Mouse (Mus musculus): ENCODE data around the gene Prx. TPM values are rescaled to one million over a fixed set of nuclear protein-coding genes. Genes with fewer than 3 reads are reported as not detected.
"Not testable (repeated sequence)": the region's sequence is repeated elsewhere in the genome, so short reads cannot be mapped to it uniquely, and the experiment has no call there.

The Prx gene
- polyA plus RNA-seq, 1 experiment: 5.6 TPM

- peak; percentile 44 for TF ChIP-seq POLR2A (IDR thresholded peaks at IDR 0.05; ENCODE audit: low read depth, low read length)
- TF ChIP-seq CTCF (IDR thresholded peaks at IDR 0.05; ENCODE audit: borderline replicate concordance, insufficient read depth, low read length): 0 out of 2 replicates have a peak, but pooled peaks have one; percentile 20
- no peak overlapping the region; the same call in 1 of the 2 replicates for H3K4me3 ChIP-seq (ENCODE audit: insufficient read depth, low read length)
- peak overlapping the region; percentile 96 for H3K27ac ChIP-seq (ENCODE audit: insufficient read depth, low read length)
- H3K4me1 ChIP-seq (ENCODE audit: control insufficient read depth, insufficient read depth, low read length): peaks cover 16% of the 10 kb centered on the region
Observed at GRCm38 (mm10) chr7:27490543-27491329, 8.4 kb upstream of the Prx start.

DNA sequence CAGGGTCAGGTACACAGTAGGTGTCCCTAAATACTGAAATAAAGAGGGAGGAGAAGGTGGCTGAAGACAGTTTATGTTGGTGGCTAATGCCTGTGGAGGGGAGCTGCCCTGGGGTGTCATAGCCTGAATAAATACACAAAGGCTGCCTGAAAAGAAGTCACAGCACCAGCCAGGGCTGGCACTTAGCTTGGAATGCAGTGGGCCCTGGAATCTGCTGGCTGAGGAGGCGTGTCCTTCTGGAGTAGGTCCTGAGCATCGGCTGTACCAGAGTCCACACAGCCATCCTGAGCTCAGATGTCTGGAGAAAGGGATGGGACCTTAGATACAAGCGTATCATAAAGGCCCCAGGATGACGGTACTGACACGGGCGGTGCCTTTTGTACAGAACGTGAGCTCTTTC is 7.3 kb upstream of the Prx start:
- no peak overlapping the region for H3K27ac ChIP-seq (ENCODE audit: insufficient read depth, low read length)
- TF ChIP-seq POLR2A (IDR thresholded peaks at IDR 0.05; ENCODE audit: low read depth, low read length) (0 out of 2 replicates have a peak, but pooled peaks have one; percentile 7), CTCF (IDR thresholded peaks at IDR 0.05; ENCODE audit: borderline replicate concordance, insufficient read depth, low read length) (no peak)
- H3K4me1 ChIP-seq (ENCODE audit: control insufficient read depth, insufficient read depth, low read length): peaks cover 16% of the 10 kb centered on the region
- H3K4me3 ChIP-seq (ENCODE audit: insufficient read depth, low read length): no peak overlapping the region

- TF ChIP-seq CTCF (IDR thresholded peaks at IDR 0.05; ENCODE audit: borderline replicate concordance, insufficient read depth, low read length) (no peak), POLR2A (IDR thresholded peaks at IDR 0.05; ENCODE audit: low read depth, low read length) (no peak)
- H3K27ac ChIP-seq (ENCODE audit: insufficient read depth, low read length): no peak overlapping the region
Observed at GRCm38 (mm10) chr7:27493022-27493421, 6.1 kb upstream of the Prx start.

GRCm38 (mm10) chr7:27493450-27493849 is 5.7 kb upstream of the Prx start:
- H3K4me3 ChIP-seq (ENCODE audit: insufficient read depth, low read length): no peak overlapping the region
- no peak overlapping the region for H3K27ac ChIP-seq (ENCODE audit: insufficient read depth, low read length)
- TF ChIP-seq POLR2A (IDR thresholded peaks at IDR 0.05; ENCODE audit: low read depth, low read length): no peak
- no peak for TF ChIP-seq CTCF (IDR thresholded peaks at IDR 0.05; ENCODE audit: borderline replicate concordance, insufficient read depth, low read length)
- H3K4me1 ChIP-seq (ENCODE audit: control insufficient read depth, insufficient read depth, low read length): peaks cover 16% of the 10 kb centered on the region

More at GRCm38 (mm10) chr7:27493022-27493421, 6.1 kb upstream of the Prx start:
- H3K4me3 ChIP-seq (ENCODE audit: insufficient read depth, low read length): no peak overlapping the region
- peaks cover 16% of the 10 kb centered on the region for H3K4me1 ChIP-seq (ENCODE audit: control insufficient read depth, insufficient read depth, low read length)

DNA sequence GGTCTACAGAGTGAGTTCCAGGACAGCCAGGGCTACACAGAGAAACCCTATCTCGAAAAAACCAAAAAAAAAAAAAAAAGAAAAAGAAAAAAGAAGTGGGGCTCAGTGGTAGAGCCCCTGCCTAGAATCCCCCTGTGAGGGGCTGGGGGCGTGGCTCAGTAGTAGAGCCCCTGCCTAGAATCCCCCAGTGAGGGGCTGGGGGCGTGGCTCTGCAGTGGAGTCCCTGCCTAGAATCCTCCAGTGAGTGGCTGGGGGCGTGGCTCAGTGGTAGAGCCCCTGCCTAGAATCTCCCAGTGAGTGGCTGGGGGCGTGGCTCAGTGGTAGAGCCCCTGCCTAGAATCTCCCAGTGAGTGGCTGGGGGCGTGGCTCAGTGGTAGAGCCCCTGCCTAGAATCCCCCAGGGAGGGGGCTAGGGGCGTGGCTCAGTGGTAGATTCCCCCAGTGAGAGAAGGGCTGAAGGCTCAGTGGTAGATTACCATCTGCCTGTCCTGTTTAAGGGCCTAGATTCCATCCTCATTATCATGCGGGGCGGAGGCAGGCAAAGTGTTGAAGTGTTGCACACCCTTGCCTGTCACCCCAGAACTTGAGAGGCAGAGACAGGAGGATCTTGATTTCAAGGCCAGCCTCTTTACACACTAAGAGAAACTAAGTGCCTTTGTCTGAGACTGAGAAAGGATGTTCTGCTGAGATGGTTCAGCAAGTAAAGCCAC is 4.3 kb upstream of the Prx start:
- H3K4me1 ChIP-seq (ENCODE audit: control insufficient read depth, insufficient read depth, low read length); H3K27ac ChIP-seq (ENCODE audit: insufficient read depth, low read length); H3K4me3 ChIP-seq (ENCODE audit: insufficient read depth, low read length): not testable (repeated sequence)

DNA sequence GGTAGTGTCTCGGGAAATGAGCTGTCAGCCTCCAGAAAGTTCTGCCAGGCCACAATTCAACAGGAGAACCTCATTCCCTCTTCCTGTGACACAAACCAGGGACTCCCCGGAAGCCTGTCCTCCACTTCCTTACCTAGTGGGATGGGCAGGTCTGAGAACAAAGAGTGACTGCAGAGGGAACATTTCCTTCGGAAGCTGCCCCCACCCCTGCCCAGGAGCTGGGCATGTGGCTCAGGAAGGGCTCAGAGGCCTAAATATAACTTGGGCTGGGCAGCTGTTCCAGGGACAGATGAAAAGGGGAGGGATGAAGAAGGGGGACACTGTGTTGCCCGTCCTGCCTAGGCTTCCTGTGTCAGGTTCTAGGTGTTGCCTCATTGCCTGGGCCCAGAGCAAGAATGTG is 2.5 kb downstream of the Prx start:
- Histone ChIP-seq H3K4me1 (ENCODE audit: control insufficient read depth, insufficient read depth, low read length) (peaks cover 4% of the 10 kb centered on the region), H3K4me3 (ENCODE audit: insufficient read depth, low read length) (no peak overlapping the region), H3K27ac (ENCODE audit: insufficient read depth, low read length) (no peak overlapping the region)
- no peak for TF ChIP-seq CTCF (IDR thresholded peaks at IDR 0.05; ENCODE audit: borderline replicate concordance, insufficient read depth, low read length)
- TF ChIP-seq POLR2A (IDR thresholded peaks at IDR 0.05; ENCODE audit: low read depth, low read length): no peak

- peak overlapping the region; percentile 87 for H3K27ac ChIP-seq (ENCODE audit: insufficient read depth, low read length)
- TF ChIP-seq CTCF (IDR thresholded peaks at IDR 0.05; ENCODE audit: borderline replicate concordance, insufficient read depth, low read length) (no peak), POLR2A (IDR thresholded peaks at IDR 0.05; ENCODE audit: low read depth, low read length) (peak; percentile 27; the same call in 1 of the 2 replicates)
- peaks cover 6% of the 10 kb centered on the region for H3K4me1 ChIP-seq (ENCODE audit: control insufficient read depth, insufficient read depth, low read length)
- H3K4me3 ChIP-seq (ENCODE audit: insufficient read depth, low read length): peak overlapping the region; percentile 54
Observed at GRCm38 (mm10) chr7:27506765-27507370, 7.7 kb downstream of the Prx start.

GRCm38 (mm10) chr7:27507711-27508647 is 8.9 kb downstream of the Prx start:
- H3K4me1 ChIP-seq (ENCODE audit: control insufficient read depth, insufficient read depth, low read length): peaks cover 6% of the 10 kb centered on the region
- TF ChIP-seq POLR2A (IDR thresholded peaks at IDR 0.05; ENCODE audit: low read depth, low read length) (peak; percentile 93), CTCF (IDR thresholded peaks at IDR 0.05; ENCODE audit: borderline replicate concordance, insufficient read depth, low read length) (no peak)
- peak overlapping the region; percentile 54 for H3K4me3 ChIP-seq (ENCODE audit: insufficient read depth, low read length)
- H3K27ac ChIP-seq (ENCODE audit: insufficient read depth, low read length): peak overlapping the region; percentile 95

DNA sequence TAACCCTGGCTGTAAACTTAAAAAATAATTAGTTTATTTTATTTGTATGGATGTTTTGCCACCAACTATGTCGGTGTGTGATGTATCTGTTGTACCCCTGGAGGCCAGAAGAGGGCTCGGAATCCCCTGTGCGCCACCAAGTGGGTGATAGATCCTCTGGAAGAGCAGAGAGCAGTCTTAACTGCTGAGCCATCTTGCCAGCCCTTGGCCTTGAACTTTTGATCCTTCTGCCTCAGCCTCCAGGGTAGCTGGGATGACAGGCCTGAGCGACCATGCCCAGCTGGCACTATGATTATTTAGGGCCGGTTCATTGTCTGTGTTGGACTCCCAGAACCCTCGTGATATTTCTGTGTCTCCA is 9.5 kb downstream of the Prx start:
- peak; percentile 52; the same call in 1 of the 2 replicates for TF ChIP-seq CTCF (IDR thresholded peaks at IDR 0.05; ENCODE audit: borderline replicate concordance, insufficient read depth, low read length)
- TF ChIP-seq POLR2A (IDR thresholded peaks at IDR 0.05; ENCODE audit: low read depth, low read length): no peak

More for the DNA sequence above, 9.5 kb downstream of the Prx start:
- Histone ChIP-seq H3K4me1 (ENCODE audit: control insufficient read depth, insufficient read depth, low read length) (peaks cover 6% of the 10 kb centered on the region), H3K4me3 (ENCODE audit: insufficient read depth, low read length) (peak overlapping the region; percentile 42), H3K27ac (ENCODE audit: insufficient read depth, low read length) (peak overlapping the region; percentile 63; the same call in 1 of the 2 replicates)
